Mouse (Mus musculus) G1E (cell line): ENCODE data around the gene Sec61a2. TPM values are rescaled to one million over a fixed set of nuclear protein-coding genes. Genes with fewer than 3 reads are reported as not detected.

Experiments
- ATAC-seq: 2 replicates; pipeline ENCODE4 v1.8.0; 2016; ENCODE audit warnings: mild to moderate bottlenecking; ENCODE audit not compliant: insufficient number of reproducible peaks, poor library complexity, low FRiP score, severe bottlenecking; ENCODE audit errors: extremely low read depth
- DNase-seq: peaks from one replicate; pipeline ENCODE4 v3.0.0; 2012; ENCODE audit warnings: low spot score
- H3K27me3 ChIP-seq: 2 replicates; pipeline ENCODE4 v1.6.1; 2012; ENCODE audit warnings: mild to moderate bottlenecking, low read length, inconsistent platforms; ENCODE audit not compliant: insufficient read depth
- H3K36me3 ChIP-seq: replicated peaks from 2 replicates; pipeline ENCODE3; 2012; ENCODE audit warnings: mild to moderate bottlenecking, inconsistent platforms
- H3K4me1 ChIP-seq: 2 replicates; pipeline ENCODE4 v1.6.1; 2012; ENCODE audit warnings: low read depth, low read length, inconsistent platforms, mixed read lengths; ENCODE audit not compliant: insufficient read depth
- H3K4me3 ChIP-seq: 2 replicates; pipeline ENCODE4 v1.5.1; 2012; ENCODE audit warnings: low read depth, mild to moderate bottlenecking, inconsistent platforms, low read length, moderate library complexity, mixed read lengths
- H3K9me3 ChIP-seq: replicated peaks from 2 replicates; pipeline ENCODE4 v1.6.1; 2012; ENCODE audit warnings: inconsistent platforms
- CTCF ChIP-seq: IDR thresholded peaks from 2 replicates; pipeline ENCODE4 v1.5.1; 2012; ENCODE audit warnings: low read depth, low read length, inconsistent platforms, mixed read lengths
- GATA1 ChIP-seq: IDR thresholded peaks from 2 replicates; pipeline ENCODE4 v1.6.1; 2012; ENCODE audit warnings: borderline replicate concordance, low read length, inconsistent platforms, mixed read lengths
- GATA2 ChIP-seq: IDR thresholded peaks from 2 replicates; pipeline ENCODE4 v1.6.1; 2012; ENCODE audit warnings: low read depth, low read length, inconsistent platforms, borderline replicate concordance
- POLR2AphosphoS5 ChIP-seq: IDR thresholded peaks from 2 replicates; pipeline ENCODE4 v1.6.1; 2012; ENCODE audit warnings: low read depth, low read length, inconsistent platforms; ENCODE audit not compliant: insufficient replicate concordance
- TAL1 ChIP-seq: conservative IDR thresholded peaks from 2 replicates; pipeline ENCODE4 v1.6.1; 2012; ENCODE audit warnings: low read depth, low read length, inconsistent platforms, mixed read lengths
- polyA plus RNA-seq: library from polyadenylated mRNA; stranded (reverse); fragments of >175 nt; gene quantifications from 2 replicates; pipeline ENCODE4 v1.2.3, GENCODE M21; 2012
- total RNA-seq, 2 experiments: library from RNA; stranded (forward) in 1 of 2; stranded (reverse) in 1 of 2; fragments of 200-1000 nt in 1 of 2; fragments of >200 nt in 1 of 2; fragmentation: Nextera tagmentation in 1 of 2; gene quantifications; 2 replicates each; pipeline ENCODE4 v1.2.3; 2014 to 2017

Gene Sec61a2
- total and polyA plus RNA-seq, 3 experiments: 2.9 to 116 (median 46.5) TPM

DNA sequence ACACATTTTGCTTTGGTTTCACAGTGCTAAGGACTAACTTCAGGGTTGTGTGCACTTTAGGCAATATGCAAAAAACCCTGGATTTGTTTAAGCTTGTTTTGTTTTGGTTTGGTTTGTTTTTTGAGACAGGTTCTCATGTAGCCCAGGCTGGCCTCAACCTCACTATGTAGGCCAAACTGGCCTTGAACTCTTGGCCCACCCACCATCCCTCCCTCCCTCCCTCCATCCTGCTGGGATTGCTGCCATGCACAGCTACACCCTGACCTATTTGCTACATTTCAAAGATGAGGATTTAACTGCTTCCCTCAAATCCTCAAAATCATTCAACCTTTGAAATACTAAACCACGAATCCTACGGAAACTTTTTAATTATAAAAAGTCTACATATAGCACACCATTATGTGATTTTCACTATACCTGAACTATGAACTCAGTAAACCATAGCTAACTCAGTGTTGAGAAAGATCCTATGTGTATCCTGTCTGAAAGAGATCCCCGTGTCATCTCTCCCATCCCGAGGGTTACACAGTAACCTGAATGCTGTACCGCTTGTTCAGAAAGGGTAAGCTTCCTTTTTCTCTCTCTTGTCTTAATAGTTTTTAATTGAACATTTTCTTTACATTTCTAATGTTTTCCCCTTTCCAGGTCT lies 69.8 kb downstream of the Sec61a2 start:
- Histone ChIP-seq H3K4me3 (no peak overlapping the region), H3K36me3 (peaks cover 88% of the 10 kb centered on the region), H3K4me1 (0 out of 2 replicates have a peak, but pooled peaks cover 5% of the 10 kb centered on the region), H3K27me3 (no peaks in the 10 kb centered on the region), H3K9me3 (no peaks in the 10 kb centered on the region)
- DNase-seq (no peak), ATAC-seq (no peak)
- TF ChIP-seq GATA1: no peak
- no peak for TF ChIP-seq CTCF
- no peak for TF ChIP-seq POLR2AphosphoS5
- TF ChIP-seq GATA2: no peak
- no peak for TF ChIP-seq TAL1

DNA sequence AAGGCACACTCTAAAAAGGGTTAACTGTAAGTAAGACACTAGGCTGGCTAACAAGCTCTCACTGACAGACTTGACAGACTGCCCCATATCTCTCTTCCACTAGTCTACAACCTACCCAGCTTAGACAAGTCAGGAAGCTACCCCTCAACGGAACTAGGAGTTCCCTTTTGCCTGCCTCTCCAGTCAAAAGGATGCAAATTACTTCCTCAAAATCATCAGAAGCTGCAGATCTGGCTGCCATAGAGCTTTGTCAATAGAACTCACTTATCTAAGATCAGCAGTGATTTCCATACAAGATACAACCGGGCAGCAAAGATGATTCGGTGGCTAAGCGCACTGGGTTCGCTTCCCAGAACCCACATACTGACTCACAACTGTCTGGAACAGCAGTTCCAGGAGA lies 70.5 kb downstream of the Sec61a2 start:
- Histone ChIP-seq H3K36me3 (peaks cover 90% of the 10 kb centered on the region), H3K4me3 (no peak overlapping the region), H3K27me3 (no peaks in the 10 kb centered on the region), H3K9me3 (no peaks in the 10 kb centered on the region), H3K4me1 (0 out of 2 replicates have a peak, but pooled peaks cover 5% of the 10 kb centered on the region)
- TF ChIP-seq POLR2AphosphoS5 (no peak), CTCF (no peak), TAL1 (no peak), GATA2 (no peak)
- DNase-seq: no peak
- peak; percentile 22 for ATAC-seq

DNA sequence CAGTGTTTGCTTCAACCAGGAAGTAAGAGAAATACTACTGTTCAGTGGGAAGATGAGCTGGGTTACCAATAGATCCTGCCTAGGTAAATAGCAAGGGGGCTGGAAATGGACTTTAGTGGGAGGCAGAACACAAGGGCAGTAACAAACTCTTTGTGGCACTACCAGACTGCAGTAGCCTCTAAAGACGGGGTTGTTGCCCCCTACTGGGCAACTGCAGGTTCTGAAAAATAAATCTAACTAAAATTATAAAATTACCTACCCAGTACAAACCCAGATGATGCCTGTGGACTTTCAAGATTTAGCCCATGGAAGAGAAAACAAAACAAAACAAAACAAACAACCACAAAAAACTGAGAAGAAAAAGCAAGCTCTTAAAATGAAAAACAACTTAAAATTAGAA lies 71.0 kb downstream of the Sec61a2 start:
- TF ChIP-seq GATA1: no peak
- TF ChIP-seq POLR2AphosphoS5: no peak
- no peak for TF ChIP-seq TAL1
- no peak for TF ChIP-seq GATA2
- no peak for TF ChIP-seq CTCF
- Histone ChIP-seq H3K27me3 (no peaks in the 10 kb centered on the region), H3K9me3 (no peaks in the 10 kb centered on the region), H3K4me1 (0 out of 2 replicates have a peak, but pooled peaks cover 5% of the 10 kb centered on the region), H3K4me3 (no peak overlapping the region), H3K36me3 (peaks cover 90% of the 10 kb centered on the region)
- ATAC-seq: no peak
- no peak for DNase-seq

DNA sequence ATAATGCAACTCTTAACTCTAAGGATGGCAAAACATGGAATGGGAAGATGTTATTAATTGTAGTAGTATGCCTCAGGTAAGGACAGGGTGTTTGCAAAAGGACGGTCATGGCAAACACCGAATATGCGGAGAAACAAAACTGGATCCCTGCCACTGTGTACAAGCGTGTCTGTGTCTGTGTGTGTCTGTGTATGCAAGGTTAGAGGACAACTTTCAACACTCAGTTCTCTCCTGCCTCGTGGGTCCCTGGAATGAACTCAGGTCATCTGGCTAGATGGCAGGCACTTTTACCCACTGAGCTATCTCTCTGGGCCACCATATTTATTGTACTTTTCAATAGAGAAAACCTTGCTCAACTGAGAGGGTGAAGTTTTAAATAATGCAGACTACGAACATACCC lies 72.8 kb downstream of the Sec61a2 start:
- Histone ChIP-seq H3K4me1 (0 out of 2 replicates have a peak, but pooled peaks cover 5% of the 10 kb centered on the region), H3K36me3 (peaks cover 94% of the 10 kb centered on the region), H3K4me3 (no peak overlapping the region), H3K9me3 (no peaks in the 10 kb centered on the region), H3K27me3 (no peaks in the 10 kb centered on the region)
- ATAC-seq (no peak), DNase-seq (no peak)
- TF ChIP-seq GATA2 (no peak), CTCF (no peak), GATA1 (no peak), POLR2AphosphoS5 (no peak), TAL1 (no peak)

DNA sequence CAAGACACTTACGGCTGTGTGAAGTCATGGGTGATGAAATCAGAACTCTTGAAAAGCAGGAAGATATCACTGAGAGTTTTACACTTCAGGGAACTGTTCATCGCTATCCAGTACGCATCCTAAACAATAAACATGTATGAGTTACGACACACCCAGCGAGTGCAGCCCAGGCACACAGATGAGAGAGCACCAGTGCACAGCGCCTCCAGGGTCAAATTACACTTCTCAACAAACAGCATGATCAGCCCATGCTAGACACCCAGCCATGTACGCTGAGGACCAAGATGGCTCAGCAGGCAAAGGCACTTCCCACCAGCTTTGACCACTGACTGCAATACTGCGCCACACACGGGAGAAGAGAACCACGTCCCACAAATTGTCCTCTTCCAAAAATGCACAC lies 74.0 kb downstream of the Sec61a2 start:
- H3K36me3 ChIP-seq: peaks cover 93% of the 10 kb centered on the region
- no peak overlapping the region for H3K4me3 ChIP-seq
- TF ChIP-seq CTCF (no peak), GATA2 (no peak), GATA1 (no peak), TAL1 (no peak), POLR2AphosphoS5 (no peak)
- no peak for DNase-seq
- ATAC-seq: no peak
- no peaks in the 10 kb centered on the region for H3K9me3 ChIP-seq
- H3K4me1 ChIP-seq: 0 out of 2 replicates have a peak, but pooled peaks cover 5% of the 10 kb centered on the region
- H3K27me3 ChIP-seq: no peaks in the 10 kb centered on the region

Other genes starting within 250 kb of the Sec61a2 start
- 6.8 TPM in 2 replicates for gene Camk1d, start 180.9 kb downstream of the Sec61a2 start, total RNA-seq (2014; fragmentation: Nextera tagmentation)
- 10.8 and 15.5 TPM in 2 replicates for gene Camk1d, start 180.9 kb downstream of the Sec61a2 start, total RNA-seq (2017)
- 2.6 and 2.8 TPM in 2 replicates for gene Camk1d, start 180.9 kb downstream of the Sec61a2 start, polyA plus RNA-seq
- 72.1 and 118 TPM in 2 replicates for gene Nudt5, start 50.4 kb downstream of the Sec61a2 start, total RNA-seq (2014; fragmentation: Nextera tagmentation)
- 91.0 and 104 TPM in 2 replicates for gene Nudt5, start 50.4 kb downstream of the Sec61a2 start, total RNA-seq (2017)
- gene Nudt5, start 50.4 kb downstream of the Sec61a2 start, polyA plus RNA-seq: 7.9 and 20.7 TPM in 2 replicates
- gene Cdc123, start 50.3 kb downstream of the Sec61a2 start, total RNA-seq (2014; fragmentation: Nextera tagmentation): 136 and 171 TPM in 2 replicates
- gene Cdc123, start 50.3 kb downstream of the Sec61a2 start, total RNA-seq (2017): 153 and 190 TPM in 2 replicates
- 97.6 and 102 TPM in 2 replicates for gene Cdc123, start 50.3 kb downstream of the Sec61a2 start, polyA plus RNA-seq
- 5.0 TPM in 1 of 2 replicates, not detected in the other for gene Gm13199, start 32.5 kb downstream of the Sec61a2 start, total RNA-seq (2014; fragmentation: Nextera tagmentation)
- 0.82 and 1.0 TPM in 2 replicates for gene Gm13199, start 32.5 kb downstream of the Sec61a2 start, total RNA-seq (2017)
- gene Gm13199, start 32.5 kb downstream of the Sec61a2 start, polyA plus RNA-seq: 0.13 TPM in 1 of 2 replicates, not detected in the other
- gene Dhtkd1, start 47.4 kb upstream of the Sec61a2 start, total RNA-seq (2014; fragmentation: Nextera tagmentation): not detected in 2 replicates
- 0.11 TPM in 1 of 2 replicates, not detected in the other for gene Dhtkd1, start 47.4 kb upstream of the Sec61a2 start, total RNA-seq (2017)
- gene Dhtkd1, start 47.4 kb upstream of the Sec61a2 start, polyA plus RNA-seq: 0.02 TPM in 1 of 2 replicates, not detected in the other
- 46.0 and 48.8 TPM in 2 replicates for gene Upf2, start 56.0 kb upstream of the Sec61a2 start, total RNA-seq (2014; fragmentation: Nextera tagmentation)
- 22.0 and 27.9 TPM in 2 replicates for gene Upf2, start 56.0 kb upstream of the Sec61a2 start, total RNA-seq (2017)
- 4.7 and 6.2 TPM in 2 replicates for gene Upf2, start 56.0 kb upstream of the Sec61a2 start, polyA plus RNA-seq
- gene Proser2, start 234.8 kb upstream of the Sec61a2 start, total RNA-seq (2014; fragmentation: Nextera tagmentation): not detected in 2 replicates
- gene Proser2, start 234.8 kb upstream of the Sec61a2 start, total RNA-seq (2017): 0.06 and 0.11 TPM in 2 replicates
- gene Proser2, start 234.8 kb upstream of the Sec61a2 start, polyA plus RNA-seq: not detected in 2 replicates